Mouse (Mus musculus): Measurements from ENCODE around the gene Rai1. TPM values are rescaled to one million over a fixed set of nuclear protein-coding genes. Genes with fewer than 3 reads are reported as not detected.

The Rai1 gene
- total and polyA plus RNA-seq, 3 experiments = 26.3 to 101 (median 56.7) TPM

DNA sequence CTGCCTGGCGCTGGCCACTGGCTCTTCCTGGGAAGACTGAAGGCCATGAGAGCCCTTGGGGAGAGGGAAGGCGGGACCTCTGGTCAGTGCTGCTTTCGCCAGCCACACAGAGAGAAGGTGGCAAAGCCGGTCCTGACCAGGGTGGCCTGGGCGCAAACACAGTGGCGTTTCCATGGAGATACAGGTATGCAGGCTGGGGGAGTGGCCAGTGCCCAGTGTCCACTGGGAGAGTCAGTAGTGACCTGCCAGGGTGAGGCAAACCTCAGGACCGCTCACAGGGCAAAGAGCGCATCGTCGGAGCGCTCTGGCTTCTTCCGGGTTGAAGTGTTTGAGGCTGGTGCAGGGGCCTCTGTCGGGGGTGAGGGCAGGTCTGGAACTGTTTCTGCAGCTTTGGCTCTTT is 125.0 kb downstream of the Rai1 start:
- H3K9me3 ChIP-seq (replicated peaks; ENCODE audit: insufficient read depth, low read length) = no peaks in the 10 kb centered on the region
- no peak overlapping the region for H3K9ac ChIP-seq (ENCODE audit: control insufficient read depth, low read depth, low read length, poor library complexity, severe bottlenecking)
- TF ChIP-seq MEF2A (IDR thresholded peaks at IDR 0.05; ENCODE audit: extremely low read depth, insufficient replicate concordance, low read depth, low read length, poor library complexity, severe bottlenecking) (no peak), POLR2AphosphoS2 (IDR thresholded peaks at IDR 0.05; ENCODE audit: low read length) (no peak), JUND (IDR thresholded peaks at IDR 0.05; ENCODE audit: low read depth, low read length) (no peak), MXI1 (IDR thresholded peaks at IDR 0.05; ENCODE audit: low read depth, low read length) (no peak), ETS1 (IDR thresholded peaks at IDR 0.05; ENCODE audit: low read depth, low read length) (no peak), ZNF384 (IDR thresholded peaks at IDR 0.05; ENCODE audit: low read depth, low read length) (no peak), GATA1 (IDR thresholded peaks at IDR 0.05; ENCODE audit: low read depth, low read length) (no peak), USF2 (IDR thresholded peaks at IDR 0.05; ENCODE audit: borderline replicate concordance in 1 of 2, insufficient read depth in 1 of 2, low read depth in 1 of 2, low read length in 2 of 2) (no peak), CHD1 (IDR thresholded peaks at IDR 0.05; ENCODE audit: low read depth, low read length) (no peak), SIN3A (IDR thresholded peaks at IDR 0.05; ENCODE audit: low read length) (no peak), EP300 (IDR thresholded peaks at IDR 0.05; ENCODE audit: low read depth in 1 of 2, low read length in 2 of 2) (no peak), MAZ (IDR thresholded peaks at IDR 0.05; ENCODE audit: low read depth, low read length) (no peak), NRF1 (IDR thresholded peaks at IDR 0.05; ENCODE audit: insufficient read depth, low read depth, low read length, poor library complexity, severe bottlenecking) (no peak)
- no peaks in the 10 kb centered on the region for H3K36me3 ChIP-seq (ENCODE audit: control insufficient read depth in 1 of 2, insufficient read depth in 2 of 2, low read length in 2 of 2)
- no peaks in the 10 kb centered on the region for H3K79me2 ChIP-seq (ENCODE audit: control insufficient read depth, insufficient read depth, low read length, poor library complexity)
- no peaks in the 10 kb centered on the region for H3K27me3 ChIP-seq (ENCODE audit: control insufficient read depth in 1 of 2, insufficient read depth in 2 of 2, low read length in 2 of 2)
- DNase-seq (ENCODE audit: low read depth, low spot score) = no peak
- H3K4me1 ChIP-seq (ENCODE audit: control insufficient read depth in 1 of 2, insufficient read depth in 2 of 2, low read length in 2 of 2) = no peaks in the 10 kb centered on the region
- no peak overlapping the region for H3K27ac ChIP-seq (ENCODE audit: control insufficient read depth, low read depth, low read length)
- H3K4me3 ChIP-seq (ENCODE audit: control insufficient read depth in 1 of 2, insufficient read depth in 1 of 2, low read depth in 2 of 2, low read length in 2 of 2) = no peak overlapping the region

GRCm38 (mm10) chr11:60230512-60230911 is 125.7 kb downstream of the Rai1 start:
- no peak overlapping the region for H3K27ac ChIP-seq (ENCODE audit: control insufficient read depth, low read depth, low read length)
- no peaks in the 10 kb centered on the region for H3K9me3 ChIP-seq (replicated peaks; ENCODE audit: insufficient read depth, low read length)
- no peaks in the 10 kb centered on the region for H3K4me1 ChIP-seq (ENCODE audit: control insufficient read depth in 1 of 2, insufficient read depth in 2 of 2, low read length in 2 of 2)
- H3K36me3 ChIP-seq (ENCODE audit: control insufficient read depth in 1 of 2, insufficient read depth in 2 of 2, low read length in 2 of 2) = no peaks in the 10 kb centered on the region
- no peaks in the 10 kb centered on the region for H3K27me3 ChIP-seq (ENCODE audit: control insufficient read depth in 1 of 2, insufficient read depth in 2 of 2, low read length in 2 of 2)
- no peaks in the 10 kb centered on the region for H3K79me2 ChIP-seq (ENCODE audit: control insufficient read depth, insufficient read depth, low read length, poor library complexity)
- H3K9ac ChIP-seq (ENCODE audit: control insufficient read depth, low read depth, low read length, poor library complexity, severe bottlenecking) = no peak overlapping the region
- no peak overlapping the region for H3K4me3 ChIP-seq (ENCODE audit: control insufficient read depth in 1 of 2, insufficient read depth in 1 of 2, low read depth in 2 of 2, low read length in 2 of 2)
- DNase-seq (ENCODE audit: low read depth, low spot score) = no peak
- TF ChIP-seq MYC (IDR thresholded peaks at IDR 0.05; ENCODE audit: low read depth, low read length) (no peak), ZMIZ1 (IDR thresholded peaks at IDR 0.05; ENCODE audit: low read depth, low read length) (no peak), ETS1 (IDR thresholded peaks at IDR 0.05; ENCODE audit: low read depth, low read length) (no peak), RAD21 (IDR thresholded peaks at IDR 0.05; ENCODE audit: low read depth, low read length) (no peak), MAFK (IDR thresholded peaks at IDR 0.05; ENCODE audit: borderline replicate concordance, low read depth, low read length) (no peak), ELF1 (IDR thresholded peaks at IDR 0.05; ENCODE audit: low read depth, low read length) (no peak), UBTF (IDR thresholded peaks at IDR 0.05; ENCODE audit: borderline replicate concordance, insufficient read depth, low read depth, low read length) (no peak), USF1 (IDR thresholded peaks at IDR 0.05; ENCODE audit: low read depth, low read length) (no peak), SIN3A (IDR thresholded peaks at IDR 0.05; ENCODE audit: low read length) (no peak), GABPA (IDR thresholded peaks at IDR 0.05; ENCODE audit: low read depth, low read length) (no peak), TCF12 (IDR thresholded peaks at IDR 0.05; ENCODE audit: low read depth, low read length) (no peak), NRF1 (IDR thresholded peaks at IDR 0.05; ENCODE audit: insufficient read depth, low read depth, low read length, poor library complexity, severe bottlenecking) (no peak), TAL1 (IDR thresholded peaks at IDR 0.05; ENCODE audit: low read length) (no peak), CHD2 (IDR thresholded peaks at IDR 0.05; ENCODE audit: low read length) (no peak), CTCF (IDR thresholded peaks at IDR 0.05 in 2 of 3, conservative IDR thresholded peaks at IDR 0.05 in 1 of 3; ENCODE audit: control insufficient read depth in 1 of 3, insufficient read depth in 1 of 3, low read depth in 2 of 3, low read length in 3 of 3, poor library complexity in 1 of 3, severe bottlenecking in 1 of 3) (no peak), RCOR1 (IDR thresholded peaks at IDR 0.05; ENCODE audit: low read depth, low read length) (no peak)

All from MEL (cell line).